Mouse (Mus musculus) spleen, adult 2 months (tissue): ENCODE results near the gene Srp14. TPM values are rescaled to one million over a fixed set of nuclear protein-coding genes. Genes with fewer than 3 reads are reported as not detected.

ENCODE experiments used
- DNase-seq, 2 experiments: peaks; one replicate each; pipeline versions ENCODE4 v3.0.0 to v3.0.0-alpha.2; 2012 to 2021; ENCODE audit warnings: low spot score in 2 of 2, low read depth in 1 of 2
- H3K27ac ChIP-seq: fragments of 200-500 bp; 2 replicates; pipeline ENCODE4 v1.5.1; 2012; ENCODE audit warnings: low read length, inconsistent platforms; ENCODE audit not compliant: insufficient read depth
- H3K27me3 ChIP-seq: fragments of 200-500 bp; 2 replicates; pipeline ENCODE4 v1.6.1; 2012; ENCODE audit warnings: mild to moderate bottlenecking, moderate library complexity, low read length, inconsistent platforms; ENCODE audit not compliant: control insufficient read depth, insufficient read depth
- H3K36me3 ChIP-seq: fragments of 200-500 bp; 2 replicates; pipeline ENCODE4 v1.6.1; 2012; ENCODE audit warnings: mild to moderate bottlenecking, low read length, inconsistent platforms; ENCODE audit not compliant: control insufficient read depth, insufficient read depth
- H3K4me1 ChIP-seq: fragments of 200-500 bp; 2 replicates; pipeline ENCODE4 v1.6.1; 2011; ENCODE audit warnings: inconsistent platforms; ENCODE audit not compliant: control insufficient read depth, insufficient read depth, insufficient read length
- H3K4me3 ChIP-seq: fragments of 200-500 bp; 2 replicates; pipeline ENCODE4 v1.5.1; 2011; ENCODE audit warnings: mild to moderate bottlenecking, inconsistent platforms; ENCODE audit not compliant: insufficient read depth, insufficient read length; ENCODE audit errors: extremely low read depth
- CTCF ChIP-seq: fragments of 200-500 bp; IDR thresholded peaks from 2 replicates; pipeline ENCODE4 v1.5.1; 2011; ENCODE audit warnings: mild to moderate bottlenecking, inconsistent platforms; ENCODE audit not compliant: insufficient read depth, insufficient read length, insufficient replicate concordance; ENCODE audit errors: extremely low read depth
- POLR2A ChIP-seq: fragments of 200-500 bp; IDR thresholded peaks from 2 replicates; pipeline ENCODE4 v1.6.1; 2011; ENCODE audit warnings: low read depth, low read length, inconsistent platforms
- WGBS: fragments of 180-500 bp; shearing (Covaris S2); methylation state at CpG from one replicate; pipeline ENCODE4 v1.1.7; 2018; 5-methylcytosine and 5-hydroxymethylcytosine counted together
- polyA plus RNA-seq: library from polyadenylated mRNA; depleted of rRNA; stranded (reverse); fragments of >200 nt; gene quantifications from 2 replicates; pipeline ENCODE4 v1.2.3, GENCODE M21; 2012

Srp14 gene
- polyA plus RNA-seq, 1 experiment = 32.0 TPM

GRCm38 (mm10) chr2:118490241-118491091, 11.0 kb upstream of the Srp14 start:
- Histone ChIP-seq H3K4me3 (no peak overlapping the region), H3K4me1 (peaks cover 26% of the 10 kb centered on the region; the same call in 1 of the 2 replicates), H3K27me3 (no peaks in the 10 kb centered on the region), H3K27ac (peak overlapping the region; percentile 56), H3K36me3 (no peaks in the 10 kb centered on the region)
- 15% methylated on average over 12 of the region's 12 CpGs for WGBS
- no peak for TF ChIP-seq CTCF
- no peak for TF ChIP-seq POLR2A
- DNase-seq = peak in 1 of 2 experiments; percentile 36

GRCm38 (mm10) chr2:118487806-118488205, 8.3 kb upstream of the Srp14 start:
- TF ChIP-seq POLR2A (no peak), CTCF (peak; percentile 36; the same call in 1 of the 2 replicates)
- no peak overlapping the region for H3K4me3 ChIP-seq
- H3K27me3 ChIP-seq = no peaks in the 10 kb centered on the region
- no peak overlapping the region for H3K27ac ChIP-seq
- no peaks in the 10 kb centered on the region for H3K36me3 ChIP-seq
- 86% methylated on average over 3 of the region's 3 CpGs for WGBS
- DNase-seq = peak in 1 of 2 experiments; percentile 46
- H3K4me1 ChIP-seq = peaks cover 20% of the 10 kb centered on the region; the same call in 1 of the 2 replicates

- TF ChIP-seq POLR2A = no peak
- TF ChIP-seq CTCF = peak; percentile 93; the same call in 1 of the 2 replicates
- 28% methylated on average over 12 of the region's 12 CpGs for WGBS
- Histone ChIP-seq H3K4me1 (peaks cover 20% of the 10 kb centered on the region; the same call in 1 of the 2 replicates), H3K27me3 (no peaks in the 10 kb centered on the region), H3K4me3 (no peak overlapping the region), H3K27ac (no peak overlapping the region), H3K36me3 (no peaks in the 10 kb centered on the region)
- DNase-seq = peak; percentile 34 to 80
Measured at GRCm38 (mm10) chr2:118486933-118487332, 7.4 kb upstream of the Srp14 start.

- no peaks in the 10 kb centered on the region for H3K36me3 ChIP-seq
- H3K27ac ChIP-seq = no peak overlapping the region
- H3K27me3 ChIP-seq = no peaks in the 10 kb centered on the region
- peaks cover 7% of the 10 kb centered on the region; the same call in 1 of the 2 replicates for H3K4me1 ChIP-seq
- no peak overlapping the region for H3K4me3 ChIP-seq
- DNase-seq = no peak
- TF ChIP-seq POLR2A (no peak), CTCF (no peak)
- 87% methylated on average over 3 of the region's 3 CpGs for WGBS
Measured at GRCm38 (mm10) chr2:118485415-118485814, 5.9 kb upstream of the Srp14 start.

GRCm38 (mm10) chr2:118484386-118484898, 4.9 kb upstream of the Srp14 start:
- no peak for TF ChIP-seq CTCF
- no peak for TF ChIP-seq POLR2A
- Histone ChIP-seq H3K4me3 (no peak overlapping the region), H3K36me3 (no peaks in the 10 kb centered on the region), H3K27me3 (no peaks in the 10 kb centered on the region), H3K27ac (no peak overlapping the region), H3K4me1 (no peaks in the 10 kb centered on the region; the same call in 1 of the 2 replicates)
- no peak for DNase-seq
- 89% methylated on average over 9 of the region's 9 CpGs for WGBS

- WGBS = 66% methylated on average over 5 of the region's 5 CpGs
- Histone ChIP-seq H3K4me1 (peaks cover 5% of the 10 kb centered on the region; the same call in 1 of the 2 replicates), H3K36me3 (no peaks in the 10 kb centered on the region), H3K4me3 (no peak overlapping the region), H3K27me3 (no peaks in the 10 kb centered on the region), H3K27ac (no peak overlapping the region)
- TF ChIP-seq CTCF = no peak
- no peak for DNase-seq
Measured at GRCm38 (mm10) chr2:118483032-118483431, 3.5 kb upstream of the Srp14 start.

GRCm38 (mm10) chr2:118480886-118481285, 1.4 kb upstream of the Srp14 start:
- no peaks in the 10 kb centered on the region for H3K27me3 ChIP-seq
- H3K4me3 ChIP-seq = no peak overlapping the region
- peaks cover 6% of the 10 kb centered on the region; the same call in 1 of the 2 replicates for H3K4me1 ChIP-seq
- no peak for DNase-seq
- 94% methylated on average over 7 of the region's 7 CpGs for WGBS
- no peak for TF ChIP-seq POLR2A
- TF ChIP-seq CTCF = no peak
- H3K36me3 ChIP-seq = peaks cover 5% of the 10 kb centered on the region; the same call in 1 of the 2 replicates
- no peak overlapping the region for H3K27ac ChIP-seq
